Mouse (Mus musculus) thymus, adult 2 months (tissue): ENCODE measurements around the gene Tmsb10.

ENCODE experiments used
- CTCF ChIP-seq: fragments of 200-500 bp; IDR thresholded peaks from 2 replicates; pipeline ENCODE4 v1.5.1; 2012; ENCODE audit warnings: mild to moderate bottlenecking, control low read depth, low read length, moderate library complexity, borderline replicate concordance; ENCODE audit not compliant: control insufficient read depth, poor library complexity, insufficient read depth; ENCODE audit errors: extremely low read depth
- POLR2A ChIP-seq: fragments of 200-500 bp; IDR thresholded peaks from 2 replicates; pipeline ENCODE4 v1.6.1; 2012; ENCODE audit warnings: mild to moderate bottlenecking, low read length, control low read depth, moderate library complexity; ENCODE audit not compliant: control insufficient read depth, poor library complexity, insufficient read depth; ENCODE audit errors: extremely low read depth

DNA sequence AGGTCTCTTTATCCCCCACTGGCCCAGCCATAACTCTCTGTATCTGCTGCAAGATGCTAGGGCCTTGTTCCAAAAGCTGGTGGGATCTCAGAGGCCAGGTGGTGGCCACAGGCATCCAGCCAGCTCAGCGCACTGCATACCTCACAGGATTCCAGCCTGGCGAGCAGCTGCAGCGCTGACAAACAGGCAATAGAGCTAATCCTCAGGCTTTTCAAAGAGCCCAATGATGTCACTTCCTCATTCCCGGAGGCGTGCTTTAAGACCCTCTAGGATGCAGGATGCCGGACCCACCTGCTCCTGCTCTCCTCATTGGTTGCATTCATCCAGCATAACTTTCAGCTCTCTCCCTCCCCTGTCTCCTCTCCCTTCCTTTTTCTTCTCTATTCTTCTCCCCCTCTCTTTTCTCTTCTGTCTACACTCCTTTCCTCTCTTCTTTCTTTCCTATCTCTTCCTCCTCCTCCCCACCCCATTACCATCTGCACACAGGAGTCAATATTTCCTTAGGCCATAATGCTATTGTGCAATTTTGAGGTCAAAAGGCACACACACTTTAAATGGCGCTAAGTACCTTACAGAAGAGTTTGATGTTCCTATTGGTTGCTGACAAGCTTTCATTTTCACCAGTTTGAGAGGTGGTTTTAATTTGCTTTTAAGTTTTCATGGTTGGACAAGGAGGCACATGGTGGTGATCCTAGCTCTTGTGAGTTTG, 30.6 kb upstream of the Tmsb10 start:
- no peak for TF ChIP-seq POLR2A
- TF ChIP-seq CTCF = no peak
